Mouse (Mus musculus) heart, adult 18-20 months (tissue): ENCODE data around the gene Vmn1r14. TPM values are rescaled to one million over a fixed set of nuclear protein-coding genes. Genes with fewer than 3 reads are reported as not detected.
"Not testable (repeated sequence)": the region's sequence is repeated elsewhere in the genome, so short reads cannot be mapped to it uniquely, and the experiment has no call there.

Experiments used
- DNase-seq, 2 experiments: peaks; one replicate each; pipeline ENCODE4 v3.0.0; 2021 to 2022; ENCODE audit warnings: mixed read lengths in 1 of 2
- long read RNA-seq, 2 experiments: library from polyadenylated mRNA; stranded (forward); transcript quantifications; one replicate each; pipeline ENCODE4 v2.0.0; 2021
- total RNA-seq, 2 experiments: library from RNA; stranded (reverse); gene quantifications; 2 replicates each; pipeline ENCODE4 v1.2.3; 2021

The Vmn1r14 gene
- total RNA-seq = not detected
- long read RNA-seq, experiment 1 = 0 reads
- long read RNA-seq, experiment 2 = 0 reads

DNA sequence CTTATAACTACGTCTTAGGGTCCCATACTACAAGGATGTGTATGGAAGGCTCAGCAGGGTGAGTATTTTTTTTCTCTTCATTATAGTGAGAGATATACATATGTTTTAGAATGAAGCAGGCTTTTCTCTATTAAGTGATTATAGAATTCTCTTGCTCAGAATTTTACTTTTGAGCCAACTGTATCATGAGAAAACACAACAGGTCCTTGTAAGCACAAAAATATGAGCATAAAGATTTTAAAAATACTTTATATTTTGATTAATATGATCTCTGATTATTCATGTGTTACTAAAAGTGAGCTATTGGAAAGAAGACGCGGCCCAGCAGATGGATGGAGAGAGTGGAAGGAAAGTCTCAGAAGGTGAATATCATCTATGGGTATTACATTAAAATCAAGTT lies at the start of gene Vmn1r14:
TSS of gene Vmn1r14 (plus strand) at position 301 of the 400 bp plus-strand sequence.
- DNase-seq = no peak

- DNase-seq = not testable (repeated sequence)
Measured at GRCm38 (mm10) chr6:57190016-57190415, 41.5 kb upstream of the Vmn1r14 start.

DNA sequence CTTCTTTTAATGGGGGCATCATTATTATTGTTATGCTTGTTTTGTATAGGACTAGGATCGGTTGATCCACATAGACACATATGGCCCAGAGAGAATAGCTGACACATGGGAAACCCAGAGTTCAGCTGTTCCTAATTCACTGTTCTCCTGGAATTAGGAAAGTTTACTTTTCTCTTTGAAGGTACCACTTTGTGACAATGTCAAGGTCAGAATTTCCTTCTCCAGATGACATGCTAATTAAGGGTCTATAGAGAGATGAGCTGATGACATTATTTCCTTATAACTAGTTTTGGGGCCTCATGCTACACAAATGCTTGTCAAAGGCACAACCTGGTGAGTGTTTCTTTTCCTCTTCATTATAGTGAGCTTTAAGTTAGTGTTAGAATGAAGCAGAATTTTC lies 28.5 kb upstream of the Vmn1r14 start, which contains the start of gene Vmn1r13:
TSS of gene Vmn1r13 (plus strand) at position 301 of the 400 bp plus-strand sequence.
- DNase-seq = not testable (repeated sequence)

- no peak for DNase-seq
Measured at GRCm38 (mm10) chr6:57257652-57258051, 26.2 kb downstream of the Vmn1r14 start, which contains the start of gene Vmn1r15. Gene Vmn1r15 (plus strand): TSS chr6:57257952.

- no peak for DNase-seq
Measured at GRCm38 (mm10) chr6:57260990-57261389, 29.5 kb downstream of the Vmn1r14 start.

GRCm38 (mm10) chr6:57271881-57272280 lies 40.4 kb downstream of the Vmn1r14 start:
- DNase-seq = no peak

- DNase-seq = no peak
Measured at GRCm38 (mm10) chr6:57272517-57272916, 41.0 kb downstream of the Vmn1r14 start.

DNA sequence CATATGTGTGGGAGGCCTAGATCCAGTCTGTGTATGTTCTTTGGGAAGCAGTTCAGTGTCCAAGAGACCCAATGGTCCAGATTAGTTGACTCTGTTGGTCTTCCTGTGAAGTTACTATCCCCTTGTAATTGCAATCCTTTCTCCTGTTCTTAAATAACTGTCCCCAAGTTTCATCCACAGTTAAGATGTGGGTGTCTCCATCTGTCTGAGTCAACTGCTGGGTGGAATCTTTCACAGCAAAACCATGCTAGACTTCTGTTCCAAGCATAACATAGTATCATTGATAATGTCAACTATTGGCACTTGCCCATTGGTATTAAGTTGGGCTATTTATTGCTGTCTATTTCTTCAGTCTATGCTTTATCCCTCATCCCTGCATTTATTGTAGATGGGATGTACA lies 47.5 kb downstream of the Vmn1r14 start:
- no peak for DNase-seq

Other genes with a start within 250 kb of the Vmn1r14 start
- not detected for gene Vmn1r6, start 234.4 kb upstream of the Vmn1r14 start, total RNA-seq
- not detected for gene Vmn1r7, start 206.4 kb upstream of the Vmn1r14 start, total RNA-seq
- not detected for gene Vmn1r8, start 199.4 kb upstream of the Vmn1r14 start, total RNA-seq
- gene Vmn1r9, start 164.9 kb upstream of the Vmn1r14 start, total RNA-seq = not detected
- gene Vmn1r10, start 122.2 kb upstream of the Vmn1r14 start, total RNA-seq = not detected
- not detected for gene Vmn1r11, start 98.2 kb upstream of the Vmn1r14 start, total RNA-seq
- gene Vmn1r12, start 74.8 kb upstream of the Vmn1r14 start, total RNA-seq = not detected
- gene Vmn1r13, start 28.4 kb upstream of the Vmn1r14 start, total RNA-seq = not detected
- gene Vmn1r15, start 26.3 kb downstream of the Vmn1r14 start, total RNA-seq = not detected
- gene Vmn1r16, start 97.8 kb downstream of the Vmn1r14 start, total RNA-seq = not detected
- not detected for gene Vmn1r17, start 132.0 kb downstream of the Vmn1r14 start, total RNA-seq
- not detected for gene Vmn1r18, start 164.1 kb downstream of the Vmn1r14 start, total RNA-seq
- gene Vmn1r19, start 172.1 kb downstream of the Vmn1r14 start, total RNA-seq = not detected
- gene Vmn1r20, start 197.2 kb downstream of the Vmn1r14 start, total RNA-seq = not detected